Mouse (Mus musculus): ENCODE results near the gene Fbxo39.
"Not testable (repeated sequence)": the region's sequence is repeated elsewhere in the genome, so short reads cannot be mapped to it uniquely, and the experiment has no call there.

The Fbxo39 gene

GRCm38 (mm10) chr11:72318026-72318425 lies 3.8 kb downstream of the Fbxo39 start:
- no peak for DNase-seq

GRCm38 (mm10) chr11:72324431-72324830 lies 10.2 kb downstream of the Fbxo39 start:
- peak; percentile 10 for DNase-seq

- DNase-seq: no peak
Observed at GRCm38 (mm10) chr11:72325701-72326100, 11.5 kb downstream of the Fbxo39 start.

- DNase-seq: no peak
Observed at GRCm38 (mm10) chr11:72332951-72333667, 18.9 kb downstream of the Fbxo39 start.

DNA sequence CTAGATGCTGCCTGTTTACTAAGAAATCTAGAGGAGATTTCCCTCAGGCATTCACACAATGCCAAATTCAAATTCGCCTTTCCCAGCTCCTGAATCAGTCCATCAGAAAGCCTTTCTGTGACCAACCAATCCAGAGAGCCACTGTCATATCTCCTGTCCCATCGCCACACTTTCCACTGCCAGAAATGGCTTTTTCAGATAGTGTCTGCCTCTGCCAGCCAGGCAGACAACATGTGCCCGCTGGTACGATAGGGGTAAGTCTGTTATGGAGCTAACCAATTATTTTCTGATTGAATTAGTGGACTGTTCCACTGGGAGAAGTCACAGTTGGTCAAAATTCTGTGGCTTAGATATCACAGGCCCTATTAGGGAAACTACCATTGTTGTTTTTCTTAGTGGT lies 20.4 kb downstream of the Fbxo39 start:
- DNase-seq: no peak

GRCm38 (mm10) chr11:72336726-72337125 lies 22.5 kb downstream of the Fbxo39 start:
- DNase-seq: no peak

GRCm38 (mm10) chr11:72338437-72338871 lies 24.2 kb downstream of the Fbxo39 start:
- no peak for DNase-seq

GRCm38 (mm10) chr11:72339716-72340115 lies 25.5 kb downstream of the Fbxo39 start:
- DNase-seq: no peak

GRCm38 (mm10) chr11:72342549-72343237 lies 28.4 kb downstream of the Fbxo39 start:
- peak; percentile 21 for DNase-seq

GRCm38 (mm10) chr11:72343238-72343625 lies 29.0 kb downstream of the Fbxo39 start:
- DNase-seq: not testable (repeated sequence)

DNA sequence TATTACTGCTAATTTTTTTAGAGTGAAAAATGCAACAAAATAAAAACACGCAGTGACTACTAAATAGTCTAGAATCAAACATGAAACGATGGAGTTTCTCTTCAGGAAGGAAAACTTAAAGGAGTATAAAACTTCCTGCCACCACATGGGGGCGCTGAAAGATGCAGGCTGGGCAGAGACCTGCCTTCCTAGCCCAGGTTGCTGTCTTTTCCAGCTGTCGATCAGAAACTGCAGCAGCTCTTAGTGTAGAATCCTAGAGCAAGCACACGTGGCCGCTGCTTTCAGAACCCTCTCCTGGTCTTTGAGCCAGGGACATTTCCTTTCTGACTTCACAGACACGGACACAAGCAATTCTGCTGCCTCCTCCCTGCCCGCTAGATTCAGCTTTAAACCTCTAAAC lies 29.7 kb downstream of the Fbxo39 start:
- peak; percentile 45 for DNase-seq

GRCm38 (mm10) chr11:72344486-72344885 lies 30.2 kb downstream of the Fbxo39 start:
- DNase-seq: no peak

DNA sequence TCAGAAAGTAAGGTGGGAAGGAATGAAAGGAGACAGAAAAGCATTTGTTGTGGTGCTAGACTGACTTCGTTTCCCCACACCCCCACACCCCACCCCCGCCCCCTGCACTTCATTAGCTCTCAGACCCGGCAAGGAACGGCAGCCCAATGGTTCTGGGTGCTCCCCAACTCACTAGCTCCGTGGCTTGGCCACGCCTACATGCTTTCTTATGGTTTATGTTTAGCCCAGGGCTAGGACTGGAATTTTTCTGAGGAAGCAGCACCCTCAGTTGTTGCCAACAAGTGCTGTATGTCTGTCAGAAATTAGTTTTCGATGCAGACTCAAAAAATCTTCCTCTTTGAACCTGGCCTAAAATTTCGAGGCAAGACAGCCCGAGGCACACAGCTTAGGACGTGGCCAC lies 34.3 kb downstream of the Fbxo39 start:
- DNase-seq: no peak

GRCm38 (mm10) chr11:72349016-72349415 lies 34.8 kb downstream of the Fbxo39 start:
- DNase-seq: no peak

DNA sequence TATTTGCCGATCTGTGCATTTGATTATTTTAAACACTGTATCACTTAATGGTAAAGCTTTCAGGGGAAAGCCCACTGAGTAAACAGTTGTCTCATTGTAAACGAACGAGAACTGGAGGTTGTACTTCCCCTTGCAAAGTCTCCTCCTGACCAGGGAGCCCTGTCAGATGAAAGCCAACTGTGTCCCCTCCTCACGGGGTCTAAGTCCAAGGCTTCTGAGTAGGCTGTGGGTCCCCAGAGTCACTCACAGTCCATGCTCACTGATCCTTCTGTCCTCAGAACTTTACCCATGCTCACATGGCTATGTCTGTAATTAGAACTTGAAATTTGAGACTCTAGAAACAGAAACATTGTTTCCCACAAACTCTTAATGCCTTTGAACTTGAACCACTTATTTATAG lies 35.4 kb downstream of the Fbxo39 start:
- no peak for DNase-seq

GRCm38 (mm10) chr11:72352272-72352671 lies 38.0 kb downstream of the Fbxo39 start:
- DNase-seq: no peak

GRCm38 (mm10) chr11:72353186-72353585 lies 38.9 kb downstream of the Fbxo39 start:
- no peak for DNase-seq

- peak; percentile 73 for DNase-seq
Observed at GRCm38 (mm10) chr11:72354971-72355728, 40.9 kb downstream of the Fbxo39 start.

GRCm38 (mm10) chr11:72361385-72362346 lies 47.4 kb downstream of the Fbxo39 start:
- peak; percentile 35 for DNase-seq

- no peak for DNase-seq
Observed at GRCm38 (mm10) chr11:72362347-72362741, 48.1 kb downstream of the Fbxo39 start, which contains the start of gene Tekt1. TSS of gene Tekt1 (minus strand) at chr11:72362442.

GRCm38 (mm10) chr11:72363523-72364240 lies 49.4 kb downstream of the Fbxo39 start:
- DNase-seq: no peak

DNA sequence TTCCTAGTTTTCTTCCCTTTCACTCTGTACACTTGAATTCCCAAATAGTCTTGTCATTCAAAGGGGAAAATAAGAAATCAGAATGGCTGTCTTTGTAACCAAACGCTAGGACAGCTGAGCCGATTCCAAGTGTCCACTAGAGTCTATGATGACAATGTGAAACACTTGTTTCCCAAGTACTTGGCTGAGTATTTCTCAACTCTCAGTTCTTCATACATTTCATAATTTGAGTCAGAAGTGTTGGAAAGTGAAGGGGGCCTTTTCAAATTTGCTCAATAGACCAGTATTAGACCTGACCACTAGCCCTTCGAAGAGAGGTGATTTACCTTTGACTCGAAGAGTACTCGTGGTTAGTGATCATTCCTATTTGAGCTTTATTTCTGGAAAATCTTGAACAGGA lies 50.3 kb downstream of the Fbxo39 start:
- DNase-seq: no peak

All from thymus, postnatal 25 days (tissue).